Mouse (Mus musculus) midbrain, embryonic 12.5 days (tissue): Measurements from ENCODE around the gene Ppme1. TPM values are rescaled to one million over a fixed set of nuclear protein-coding genes. Genes with fewer than 3 reads are reported as not detected.
A peak's percentile ranks its signal among the peaks of the same experiment; 100 is the strongest.

Experiments used
- ATAC-seq: fragments of 200-750 bp; cut with Nextera tagmentation; 2 replicates; pipeline ENCODE4 v1.8.0; 2017; ENCODE audit warnings: low read depth, moderate TSS enrichment, moderate library complexity; ENCODE audit not compliant: low FRiP score
- H3K27ac ChIP-seq: fragments of 300-500 bp; sonication (generic); replicated peaks from 2 replicates; pipeline ENCODE4 v1.5.1; 2016; ENCODE audit warnings: mild to moderate bottlenecking
- H3K27me3 ChIP-seq: fragments of 300-500 bp; sonication (generic); 2 replicates; pipeline ENCODE4 v1.6.1; 2016; ENCODE audit warnings: mild to moderate bottlenecking
- H3K36me3 ChIP-seq: fragments of 300-500 bp; sonication (generic); 2 replicates; pipeline ENCODE4 v1.6.1; 2016
- H3K4me1 ChIP-seq: fragments of 300-500 bp; sonication (generic); 2 replicates; pipeline ENCODE4 v1.6.1; 2016
- H3K4me2 ChIP-seq: fragments of 300-500 bp; sonication (generic); replicated peaks from 2 replicates; pipeline ENCODE4 v1.6.1; 2016; ENCODE audit warnings: mild to moderate bottlenecking, moderate library complexity
- H3K4me3 ChIP-seq: fragments of 300-500 bp; sonication (generic); 2 replicates; pipeline ENCODE4 v1.5.1; 2016; ENCODE audit warnings: mild to moderate bottlenecking
- H3K9ac ChIP-seq: fragments of 300-500 bp; sonication (generic); replicated peaks from 2 replicates; pipeline ENCODE4 v1.6.1; 2016; ENCODE audit warnings: mild to moderate bottlenecking, moderate library complexity
- H3K9me3 ChIP-seq: fragments of 300-500 bp; sonication (generic); 2 replicates; pipeline ENCODE4 v1.6.1; 2016; ENCODE audit warnings: mild to moderate bottlenecking
- WGBS: fragments of 180-500 bp; shearing (Covaris S2); methylation state at CpG from one replicate; pipeline ENCODE4 v1.1.7; 2016; 5-methylcytosine and 5-hydroxymethylcytosine counted together
- polyA plus RNA-seq: library from polyadenylated mRNA; unstranded; fragments of >200 nt; fragmentation: Nextera tagmentation; extraction: Ambion mirVana; gene quantifications from 2 replicates; pipeline ENCODE4 v1.2.1, GENCODE M21; 2016

Ppme1 gene
- polyA plus RNA-seq, 1 experiment from 2014 or later: 108 TPM

GRCm38 (mm10) chr7:100317534-100317933 is 54.6 kb downstream of the Ppme1 start:
- Histone ChIP-seq H3K27ac (no peak overlapping the region), H3K4me1 (no peaks in the 10 kb centered on the region), H3K4me3 (no peak overlapping the region), H3K27me3 (no peaks in the 10 kb centered on the region), H3K9ac (no peak overlapping the region), H3K9me3 (no peaks in the 10 kb centered on the region), H3K36me3 (no peaks in the 10 kb centered on the region), H3K4me2 (no peak overlapping the region)
- ATAC-seq: no peak
- 96% methylated on average over 5 of the region's 5 CpGs for WGBS

- H3K4me2 ChIP-seq: no peak overlapping the region
- ATAC-seq: no peak
These were observed 55.2 kb downstream of the Ppme1 start for GRCm38 (mm10) chr7:100316924-100317323.

GRCm38 (mm10) chr7:100312716-100313115 is 59.4 kb downstream of the Ppme1 start:
- ATAC-seq: no peak
- Histone ChIP-seq H3K27me3 (no peaks in the 10 kb centered on the region), H3K4me1 (peaks cover 32% of the 10 kb centered on the region), H3K4me3 (no peak overlapping the region), H3K9me3 (no peaks in the 10 kb centered on the region), H3K9ac (no peak overlapping the region), H3K27ac (no peak overlapping the region), H3K4me2 (no peak overlapping the region), H3K36me3 (no peaks in the 10 kb centered on the region)
- WGBS: 90% methylated on average over 4 of the region's 4 CpGs

More at GRCm38 (mm10) chr7:100316924-100317323, 55.2 kb downstream of the Ppme1 start:
- H3K4me1 ChIP-seq: no peaks in the 10 kb centered on the region
- no peak overlapping the region for H3K9ac ChIP-seq
- H3K27ac ChIP-seq: no peak overlapping the region
- H3K27me3 ChIP-seq: no peaks in the 10 kb centered on the region
- H3K36me3 ChIP-seq: no peaks in the 10 kb centered on the region
- 95% methylated on average over 8 of the region's 8 CpGs for WGBS
- no peaks in the 10 kb centered on the region for H3K9me3 ChIP-seq
- no peak overlapping the region for H3K4me3 ChIP-seq

- H3K27ac ChIP-seq: peak overlapping the region; percentile 75
These were observed 61.8 kb downstream of the Ppme1 start for GRCm38 (mm10) chr7:100310290-100310689.

DNA sequence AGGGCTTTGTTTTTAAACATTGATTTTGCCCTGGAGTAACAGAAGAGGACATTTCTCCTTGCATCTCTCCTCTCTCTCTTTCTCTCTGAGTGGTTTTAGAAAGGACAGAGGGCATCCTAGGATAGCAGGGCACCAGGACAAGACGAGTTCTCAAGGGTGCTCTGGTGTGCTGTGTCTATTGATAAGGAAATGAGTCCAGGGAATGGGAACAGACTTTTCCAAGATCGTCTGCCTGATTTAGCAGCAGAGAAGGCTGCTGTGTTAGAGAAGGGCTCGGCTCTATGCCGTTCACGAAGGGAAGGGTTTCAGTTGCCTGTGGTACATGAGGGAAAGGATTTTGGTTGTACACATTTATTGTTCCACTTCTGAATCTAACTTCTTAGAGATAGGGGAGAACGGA is 62.4 kb downstream of the Ppme1 start:
- no peaks in the 10 kb centered on the region for H3K36me3 ChIP-seq
- H3K27me3 ChIP-seq: no peaks in the 10 kb centered on the region
- WGBS: 34% methylated on average over 6 of the region's 6 CpGs
- H3K4me3 ChIP-seq: no peak overlapping the region
- no peak overlapping the region for H3K4me2 ChIP-seq
- peak overlapping the region; percentile 75 for H3K27ac ChIP-seq
- peaks cover 37% of the 10 kb centered on the region for H3K4me1 ChIP-seq
- H3K9me3 ChIP-seq: no peaks in the 10 kb centered on the region
- no peak for ATAC-seq
- H3K9ac ChIP-seq: no peak overlapping the region

More at GRCm38 (mm10) chr7:100310290-100310689, 61.8 kb downstream of the Ppme1 start:
- ATAC-seq: no peak
- Histone ChIP-seq H3K36me3 (no peaks in the 10 kb centered on the region), H3K4me1 (peaks cover 37% of the 10 kb centered on the region), H3K4me2 (no peak overlapping the region), H3K9me3 (no peaks in the 10 kb centered on the region), H3K4me3 (no peak overlapping the region), H3K9ac (no peak overlapping the region), H3K27me3 (no peaks in the 10 kb centered on the region)
- 80% methylated on average over 12 of the region's 12 CpGs for WGBS

- Histone ChIP-seq H3K9me3 (no peaks in the 10 kb centered on the region), H3K27ac (peak overlapping the region; percentile 75), H3K36me3 (no peaks in the 10 kb centered on the region), H3K4me3 (no peak overlapping the region), H3K27me3 (no peaks in the 10 kb centered on the region), H3K9ac (no peak overlapping the region; the same call in 1 of the 2 replicates), H3K4me1 (peaks cover 37% of the 10 kb centered on the region), H3K4me2 (no peak overlapping the region)
- 0 out of 2 replicates have a peak, but pooled peaks have one; percentile 38 for ATAC-seq
- WGBS: 69% methylated on average over 1 of the region's 1 CpGs
These were observed 62.9 kb downstream of the Ppme1 start for GRCm38 (mm10) chr7:100309216-100309615.

DNA sequence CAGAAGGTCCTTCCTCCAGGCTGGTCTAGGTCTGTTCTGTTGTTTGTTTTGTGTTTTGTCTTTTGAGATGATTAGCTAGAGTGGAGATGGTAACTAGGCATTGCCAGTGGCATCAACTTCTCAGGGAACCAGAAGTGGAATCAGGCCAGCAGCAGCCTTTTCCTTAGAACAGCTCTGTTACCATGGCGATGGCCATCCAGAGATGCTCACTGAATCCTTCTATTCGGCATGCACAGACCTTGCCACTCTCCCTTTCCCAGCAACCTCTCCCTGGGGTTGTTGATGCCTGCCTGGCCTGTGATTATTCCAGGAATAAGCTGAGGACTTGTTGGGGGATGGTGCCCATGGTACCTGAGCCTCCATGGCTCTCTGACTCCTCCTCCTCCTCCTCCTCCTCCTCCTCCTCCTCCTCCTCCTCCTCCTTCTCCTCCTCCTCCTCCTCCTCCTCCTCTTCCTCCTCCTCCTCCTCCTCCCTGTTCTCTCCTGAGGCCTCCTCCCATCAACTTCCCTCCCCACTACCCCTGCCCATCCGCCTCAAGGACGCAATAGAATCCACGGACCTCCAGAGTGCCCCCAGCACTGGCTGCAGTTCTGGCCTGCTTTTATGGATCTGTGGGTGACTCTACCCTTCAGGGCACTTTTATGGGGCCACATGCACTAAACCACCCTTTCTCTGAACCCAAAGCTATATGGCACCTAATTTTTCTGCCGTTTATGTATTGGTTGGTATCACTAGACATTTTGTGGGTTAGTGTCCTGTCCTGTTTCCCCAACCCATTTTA is 64.0 kb downstream of the Ppme1 start:
- Histone ChIP-seq H3K9ac (no peak overlapping the region), H3K4me2 (peak overlapping the region; percentile 2; the same call in 1 of the 2 replicates), H3K9me3 (no peaks in the 10 kb centered on the region), H3K4me3 (no peak overlapping the region), H3K36me3 (no peaks in the 10 kb centered on the region), H3K27me3 (no peaks in the 10 kb centered on the region), H3K27ac (peak overlapping the region; percentile 75), H3K4me1 (peaks cover 37% of the 10 kb centered on the region)
- peak; percentile 88 for ATAC-seq
- WGBS: 47% methylated on average over 6 of the region's 6 CpGs

DNA sequence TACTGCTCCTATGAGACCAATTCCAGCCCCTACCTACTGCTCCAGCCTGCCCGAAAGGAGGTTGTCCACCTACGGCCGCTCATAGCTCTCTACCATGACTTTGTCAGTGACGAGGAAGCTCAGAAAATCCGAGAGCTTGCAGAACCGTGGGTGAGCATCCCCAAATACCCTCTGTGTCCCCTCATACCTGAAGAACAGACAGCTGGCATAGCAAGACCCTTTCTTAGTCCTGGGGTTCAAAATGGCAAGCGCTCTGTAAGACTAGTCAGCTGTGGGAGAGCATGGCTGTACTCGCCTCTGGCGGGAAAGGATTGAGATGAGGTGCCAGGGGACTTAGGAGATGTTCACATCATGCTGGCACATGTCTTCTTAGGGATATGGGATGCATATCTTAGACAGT is 66.2 kb downstream of the Ppme1 start:
- Histone ChIP-seq H3K27ac (no peak overlapping the region), H3K9ac (no peak overlapping the region), H3K9me3 (no peaks in the 10 kb centered on the region), H3K4me1 (peaks cover 36% of the 10 kb centered on the region), H3K4me3 (no peak overlapping the region), H3K27me3 (no peaks in the 10 kb centered on the region), H3K36me3 (no peaks in the 10 kb centered on the region), H3K4me2 (no peak overlapping the region)
- no peak for ATAC-seq
- WGBS: 91% methylated on average over 9 of the region's 9 CpGs

DNA sequence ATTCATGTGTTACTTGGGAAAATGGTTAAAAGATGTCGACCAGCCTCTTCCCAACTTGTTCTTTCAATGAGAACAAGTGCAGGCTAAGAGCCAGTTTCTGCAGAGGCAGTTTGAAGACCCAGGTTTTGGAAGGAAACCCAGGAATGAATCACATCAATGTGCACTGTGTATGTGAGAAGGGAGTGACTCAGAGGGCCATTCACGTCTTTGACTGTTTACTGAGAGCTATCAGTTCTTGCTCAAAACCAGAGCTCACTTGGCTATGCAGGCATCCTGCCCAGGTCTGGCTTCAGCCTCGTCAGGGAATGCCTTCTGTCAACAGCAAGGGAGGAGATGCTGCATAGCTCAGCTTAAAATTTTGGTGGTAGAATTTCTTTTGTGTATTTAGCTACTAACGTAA is 69.8 kb downstream of the Ppme1 start:
- Histone ChIP-seq H3K9ac (no peak overlapping the region), H3K4me3 (no peak overlapping the region), H3K4me1 (peaks cover 1% of the 10 kb centered on the region), H3K27me3 (no peaks in the 10 kb centered on the region), H3K9me3 (no peaks in the 10 kb centered on the region), H3K27ac (no peak overlapping the region), H3K36me3 (no peaks in the 10 kb centered on the region), H3K4me2 (no peak overlapping the region)
- 80% methylated on average over 4 of the region's 4 CpGs for WGBS
- ATAC-seq: no peak

DNA sequence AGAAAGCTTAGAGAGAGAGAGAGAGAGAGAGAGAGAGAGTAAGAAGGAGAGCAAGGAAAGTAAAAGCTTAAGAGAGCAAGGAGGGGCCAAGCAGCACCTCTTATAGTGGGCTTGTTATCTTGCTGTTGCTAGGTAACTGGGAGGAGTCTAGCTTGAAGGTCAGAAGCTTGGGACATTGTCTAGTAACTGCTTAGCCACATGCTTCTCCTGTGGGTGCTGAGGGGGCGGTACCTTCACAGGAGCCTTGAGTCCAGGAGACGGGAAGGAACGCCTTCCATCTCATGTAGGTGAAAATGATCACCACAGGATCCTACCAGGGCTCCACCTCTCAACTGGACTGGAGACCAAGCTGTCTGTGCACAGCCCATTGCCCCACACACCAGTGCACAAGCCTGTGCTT is 70.7 kb downstream of the Ppme1 start:
- Histone ChIP-seq H3K9me3 (no peaks in the 10 kb centered on the region), H3K4me2 (no peak overlapping the region), H3K36me3 (no peaks in the 10 kb centered on the region), H3K27me3 (no peaks in the 10 kb centered on the region), H3K4me1 (no peaks in the 10 kb centered on the region), H3K4me3 (no peak overlapping the region), H3K27ac (no peak overlapping the region), H3K9ac (no peak overlapping the region)
- WGBS: 81% methylated on average over 3 of the region's 3 CpGs
- no peak for ATAC-seq

GRCm38 (mm10) chr7:100298861-100299510 is 73.1 kb downstream of the Ppme1 start:
- WGBS: 71% methylated on average over 14 of the region's 14 CpGs
- no peak for ATAC-seq
- no peak overlapping the region for H3K4me3 ChIP-seq
- H3K9ac ChIP-seq: no peak overlapping the region
- no peaks in the 10 kb centered on the region for H3K27me3 ChIP-seq
- H3K9me3 ChIP-seq: no peaks in the 10 kb centered on the region
- H3K36me3 ChIP-seq: no peaks in the 10 kb centered on the region
- no peak overlapping the region for H3K27ac ChIP-seq
- H3K4me1 ChIP-seq: no peaks in the 10 kb centered on the region
- H3K4me2 ChIP-seq: no peak overlapping the region

GRCm38 (mm10) chr7:100296699-100297098 is 75.4 kb downstream of the Ppme1 start:
- Histone ChIP-seq H3K4me1 (no peaks in the 10 kb centered on the region), H3K9me3 (no peaks in the 10 kb centered on the region), H3K27me3 (no peaks in the 10 kb centered on the region), H3K4me3 (no peak overlapping the region), H3K27ac (no peak overlapping the region), H3K9ac (no peak overlapping the region), H3K36me3 (no peaks in the 10 kb centered on the region), H3K4me2 (no peak overlapping the region)
- WGBS: 84% methylated on average over 6 of the region's 6 CpGs
- ATAC-seq: no peak
